Mouse (Mus musculus) T-cell, adult 66 days (primary cell): ENCODE data around the gene Ncaph2. TPM values are rescaled to one million over a fixed set of nuclear protein-coding genes. Genes with fewer than 3 reads are reported as not detected.

Experiments
- total RNA-seq, 2 experiments: library from RNA; stranded (reverse); gene quantifications; 3 replicates in 1 of 2; 4 replicates in 1 of 2; pipeline ENCODE4 v1.2.4; 2023

The Ncaph2 gene
- 100 to 1,000 TPM; 111 to 131 TPM for total RNA-seq

DNA sequence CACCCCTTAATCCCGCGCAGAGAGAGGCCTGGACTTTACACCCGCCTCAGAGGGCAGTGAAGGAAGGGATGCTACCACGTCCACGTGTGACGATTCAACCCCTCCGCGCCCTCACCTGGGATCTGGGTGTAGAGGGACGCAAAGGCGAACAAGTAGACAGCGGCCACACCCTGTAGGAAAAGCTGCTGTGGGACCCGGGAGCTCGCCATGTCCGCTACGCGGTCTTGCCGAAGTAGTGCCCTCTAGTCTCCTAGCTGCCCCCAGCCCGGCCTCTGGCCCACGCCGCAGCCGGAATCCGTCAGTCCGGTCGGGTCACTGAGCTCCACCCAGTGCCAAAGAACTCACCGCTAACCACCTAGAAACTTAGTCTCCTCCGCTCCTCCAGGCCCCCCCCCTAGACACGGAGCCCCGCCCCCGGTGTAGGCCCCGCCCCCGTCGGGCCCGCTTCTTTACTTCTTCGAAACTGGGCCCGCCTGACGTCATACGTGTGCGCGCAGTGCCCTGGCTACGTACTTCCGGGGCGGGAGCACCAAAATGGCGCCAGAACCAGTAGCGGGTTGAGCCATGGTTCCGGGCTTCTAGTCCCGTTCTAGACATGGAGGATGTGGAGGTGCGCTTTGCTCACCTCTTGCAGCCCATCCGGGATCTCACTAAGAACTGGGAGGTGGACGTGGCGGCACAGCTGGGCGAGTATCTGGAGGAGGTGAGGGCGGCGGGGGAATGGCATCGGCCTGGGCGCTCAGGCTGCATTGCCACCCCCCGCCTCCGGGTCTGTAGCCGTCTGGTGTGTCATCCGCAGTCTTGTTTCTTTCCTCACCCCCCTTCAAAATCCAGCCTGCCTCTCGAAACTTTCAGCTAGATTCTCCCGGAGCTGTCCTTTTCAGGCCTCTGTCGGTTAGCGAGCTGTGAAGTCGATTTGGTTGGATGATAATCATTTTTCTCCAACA is at the start of gene Ncaph2, which contains the start of gene Lmf2:
Ncaph2 (plus strand) TSS at position 479 of the 947 bp plus-strand sequence.
Lmf2 (minus strand) TSS at position 419 of the 947 bp plus-strand sequence.

DNA sequence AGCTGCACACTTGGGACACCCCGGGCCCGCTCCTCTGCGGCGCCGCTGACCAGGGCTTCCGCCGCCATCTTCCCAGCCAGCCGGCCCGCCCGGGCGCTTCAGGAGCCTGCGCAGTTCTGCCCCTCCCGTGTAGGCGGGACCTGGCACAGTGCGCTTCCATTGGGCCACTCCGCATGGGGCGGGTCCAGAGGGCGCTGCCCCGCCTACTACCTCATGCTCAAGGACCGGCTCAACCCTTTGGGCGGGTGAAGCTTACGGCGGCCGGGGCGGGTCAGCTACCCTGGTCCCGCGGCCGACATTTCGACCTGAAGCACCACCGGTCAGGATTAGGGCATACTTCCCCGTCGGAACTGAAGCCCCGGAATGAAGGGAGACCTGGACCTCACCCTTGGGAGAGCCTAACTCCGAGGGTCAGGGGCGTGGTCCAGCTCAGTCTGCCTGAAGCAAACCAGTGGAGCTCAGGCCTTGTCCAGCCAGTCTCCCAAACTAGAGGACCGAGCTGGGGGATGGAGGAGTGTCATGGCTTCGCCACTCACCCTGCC is 40.3 kb upstream of the Ncaph2 start, which contains the start of gene Sbf1:
Sbf1 (minus strand) TSS at position 122 of the 542 bp plus-strand sequence.

DNA sequence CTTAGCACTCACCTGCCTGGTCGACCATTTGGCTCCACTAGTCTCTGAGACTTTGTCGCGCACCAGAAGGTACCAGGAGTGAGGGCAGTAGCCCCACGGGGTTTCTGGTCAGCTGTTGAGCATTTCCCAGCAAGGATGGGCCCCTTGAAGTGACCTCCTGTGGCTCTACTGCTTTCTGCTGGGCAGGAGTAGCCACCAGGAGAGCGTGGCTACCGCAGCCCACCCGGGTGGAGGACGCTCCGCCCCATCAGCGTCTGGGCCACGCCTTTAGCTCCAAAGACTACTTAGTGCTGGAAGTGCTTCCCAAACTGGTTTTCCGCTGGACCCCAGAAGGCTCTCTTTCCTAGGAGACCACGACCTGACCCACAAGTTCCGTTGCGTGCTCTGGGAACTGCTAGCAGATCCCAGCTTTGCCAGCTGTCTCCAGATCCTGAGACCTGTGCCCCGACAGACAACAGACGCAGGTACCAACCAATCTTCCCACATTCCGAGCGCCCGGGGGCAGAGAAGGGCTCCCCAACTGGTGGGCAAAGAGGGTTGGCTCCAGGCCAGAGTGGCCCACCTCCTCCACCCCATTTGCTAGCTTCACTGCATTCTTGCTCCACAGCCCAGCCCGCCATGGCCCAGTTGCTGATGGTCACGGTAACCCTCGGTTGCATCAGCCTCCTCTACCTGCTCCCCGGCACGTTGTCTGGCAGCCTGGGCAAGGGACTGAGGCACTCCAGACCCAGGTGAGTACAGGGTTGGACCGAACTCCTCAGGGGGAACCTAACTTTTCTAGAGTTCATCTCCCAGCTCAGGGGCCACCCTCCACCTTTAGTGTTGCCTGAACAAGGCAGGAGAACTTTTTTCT is 32.6 kb upstream of the Ncaph2 start, which contains the start of gene Adm2:
Adm2 (plus strand) TSS at position 51 of the 853 bp plus-strand sequence.

GRCm38 (mm10) chr15:89334271-89334670 is 21.2 kb upstream of the Ncaph2 start, which contains the start of gene Miox:
Miox (plus strand) TSS chr15:89334398.

GRCm38 (mm10) chr15:89373762-89374248 is 18.3 kb downstream of the Ncaph2 start, which contains the start of gene Sco2:
Sco2 (minus strand) TSS chr15:89373846.

DNA sequence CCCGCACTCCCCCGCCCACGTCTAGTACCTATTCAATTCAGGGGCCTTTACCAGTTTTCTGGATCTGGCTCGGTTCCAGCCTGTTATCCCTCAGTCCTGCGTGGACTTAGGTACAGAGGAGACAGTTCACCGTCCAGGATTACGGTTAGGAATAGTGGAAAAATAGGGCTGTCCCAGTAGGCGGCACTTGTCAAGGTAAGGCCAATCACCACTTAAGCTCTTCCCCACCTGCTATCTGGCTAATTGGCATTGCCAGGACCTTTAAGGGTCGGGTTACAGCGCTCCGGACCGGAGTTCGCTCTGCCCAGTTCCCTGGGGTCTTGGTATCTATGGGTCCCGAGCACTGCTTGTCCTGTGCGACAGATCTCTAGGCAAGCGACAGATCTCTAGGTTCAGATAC is 21.4 kb downstream of the Ncaph2 start, which contains the start of gene Tymp:
Tymp (minus strand) TSS at position 83 of the 400 bp plus-strand sequence.

GRCm38 (mm10) chr15:89378831-89379401 is 23.4 kb downstream of the Ncaph2 start, which contains the start of gene Odf3b:
Odf3b (minus strand) TSS chr15:89379282.

GRCm38 (mm10) chr15:89384617-89385016 is 29.1 kb downstream of the Ncaph2 start, which contains the start of gene Klhdc7b:
Klhdc7b (plus strand) TSS chr15:89384917.

DNA sequence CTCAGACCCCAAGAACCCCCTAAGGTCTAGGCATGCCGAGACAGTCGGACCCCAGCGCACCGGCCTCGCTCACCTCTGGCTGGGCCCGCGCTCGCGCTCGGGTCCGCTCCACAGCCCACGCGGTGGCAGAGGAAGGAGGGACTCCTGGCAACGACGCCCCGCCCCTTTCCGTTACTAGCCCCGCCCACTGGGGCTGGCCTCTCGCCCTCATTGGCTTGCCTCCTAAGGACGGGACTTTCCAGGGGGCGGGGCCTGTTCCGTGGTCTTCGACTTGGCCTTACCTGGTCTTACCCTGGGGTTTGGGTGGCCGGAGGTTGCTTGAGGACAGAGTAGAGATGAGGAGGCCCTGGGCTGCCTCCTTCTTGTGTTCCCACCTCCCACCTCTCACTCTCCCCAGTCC is 54.6 kb downstream of the Ncaph2 start, which contains the start of gene Syce3:
Syce3 (minus strand) TSS at position 386 of the 400 bp plus-strand sequence.

Other genes starting within 250 kb of the Ncaph2 start
- 10 to 100 TPM; 39.6 to 44.1 TPM for gene Tubgcp6, start 232.6 kb upstream of the Ncaph2 start, total RNA-seq
- gene Hdac10, start 227.0 kb upstream of the Ncaph2 start, total RNA-seq = 10 to 100 TPM; 23.1 to 23.6 TPM
- gene Mapk12, start 215.0 kb upstream of the Ncaph2 start, total RNA-seq = 1 to 10 TPM; 1.9 to 2.6 TPM
- 10 to 100 TPM; 20.9 to 25.3 TPM for gene Mapk11, start 206.1 kb upstream of the Ncaph2 start, total RNA-seq
- 1 to 10 TPM; 1.5 to 2.3 TPM for gene Plxnb2, start 174.9 kb upstream of the Ncaph2 start, total RNA-seq
- gene Dennd6b, start 159.2 kb upstream of the Ncaph2 start, total RNA-seq = 10 to 100 TPM; 21.4 to 24.4 TPM
- 10 to 100 TPM; 41.2 to 45.4 TPM for gene Ppp6r2, start 144.2 kb upstream of the Ncaph2 start, total RNA-seq
- 100 to 1,000 TPM; 419 to 453 TPM for gene Sbf1, start 40.4 kb upstream of the Ncaph2 start, total RNA-seq
- gene Adm2, start 33.0 kb upstream of the Ncaph2 start, total RNA-seq = not detected
- gene Miox, start 21.3 kb upstream of the Ncaph2 start, total RNA-seq = not detected
- gene Lmf2, start 60 bp upstream of the Ncaph2 start, total RNA-seq = 10 to 100 TPM; 39.9 to 50.1 TPM
- gene Sco2, start 18.1 kb downstream of the Ncaph2 start, total RNA-seq = 10 to 100 TPM; 23.7 to 25.2 TPM
- gene Tymp, start 21.3 kb downstream of the Ncaph2 start, total RNA-seq = under 1 TPM; 0.65 to 0.76 TPM
- gene Odf3b, start 23.6 kb downstream of the Ncaph2 start, total RNA-seq = not detected
- under 1 TPM; 0.20 to 0.30 TPM for gene Klhdc7b, start 29.2 kb downstream of the Ncaph2 start, total RNA-seq
- not detected for gene Syce3, start 54.8 kb downstream of the Ncaph2 start, total RNA-seq
- 1 to 10 TPM; 4.0 to 6.2 TPM for gene Cpt1b, start 70.1 kb downstream of the Ncaph2 start, total RNA-seq
- gene C730034F03Rik, start 73.9 kb downstream of the Ncaph2 start, total RNA-seq = 10 to 100 TPM in 1 of 2 experiments, 1 to 10 TPM in 1; 8.1 to 10.1 TPM
- under 1 TPM in 1 of 2 experiments, not detected in 1; 0.68 TPM for gene Gm44502, start 74.0 kb downstream of the Ncaph2 start, total RNA-seq
- gene Chkb, start 74.2 kb downstream of the Ncaph2 start, total RNA-seq = 100 to 1,000 TPM; 150 to 159 TPM
- gene Mapk8ip2, start 98.2 kb downstream of the Ncaph2 start, total RNA-seq = under 1 TPM in 1 of 2 experiments, not detected in 1; 0.12 TPM
- gene Arsa, start 121.7 kb downstream of the Ncaph2 start, total RNA-seq = 10 to 100 TPM; 13.5 to 15.3 TPM
- 1 to 10 TPM in 1 of 2 experiments, under 1 TPM in 1; 0.86 to 2.1 TPM for gene Shank3, start 143.9 kb downstream of the Ncaph2 start, total RNA-seq
- not detected for gene Acr, start 212.6 kb downstream of the Ncaph2 start, total RNA-seq
- gene Rabl2, start 236.2 kb downstream of the Ncaph2 start, total RNA-seq = 1 to 10 TPM; 1.0 to 3.3 TPM